Mouse (Mus musculus) midbrain, embryonic 10.5 days (tissue): ENCODE results near the gene Psmb7. TPM values are rescaled to one million over a fixed set of nuclear protein-coding genes. Genes with fewer than 3 reads are reported as not detected.

Source experiments
- DNase-seq: peaks from one replicate; pipeline ENCODE4 v3.0.0-alpha.2; 2017; ENCODE audit warnings: low spot score
- H3K27ac ChIP-seq: fragments of 300-500 bp; sonication (generic); replicated peaks from 2 replicates; pipeline ENCODE4 v1.5.1; 2016; ENCODE audit warnings: mild to moderate bottlenecking
- H3K27me3 ChIP-seq: fragments of 300-500 bp; sonication (generic); 2 replicates; pipeline ENCODE4 v1.6.1; 2016; ENCODE audit warnings: low read depth, mild to moderate bottlenecking; ENCODE audit not compliant: poor library complexity, severe bottlenecking
- H3K36me3 ChIP-seq: fragments of 300-500 bp; sonication (generic); 2 replicates; pipeline ENCODE4 v1.6.1; 2016; ENCODE audit warnings: mild to moderate bottlenecking, moderate library complexity
- H3K4me1 ChIP-seq: fragments of 300-500 bp; sonication (generic); 2 replicates; pipeline ENCODE4 v1.6.1; 2016
- H3K4me3 ChIP-seq: fragments of 300-500 bp; sonication (generic); 2 replicates; pipeline ENCODE4 v1.5.1; 2016; ENCODE audit warnings: mild to moderate bottlenecking, moderate library complexity
- H3K9me3 ChIP-seq: fragments of 300-500 bp; sonication (generic); replicated peaks from 2 replicates; pipeline ENCODE4 v1.6.1; 2016; ENCODE audit warnings: mild to moderate bottlenecking
- WGBS: fragments of 180-500 bp; shearing (Covaris S2); methylation state at CpG from one replicate; pipeline ENCODE4 v1.1.7; 2016; 5-methylcytosine and 5-hydroxymethylcytosine counted together
- polyA plus RNA-seq: library from polyadenylated mRNA; unstranded; fragments of >200 nt; fragmentation: Nextera tagmentation; extraction: Ambion mirVana; gene quantifications from 2 replicates; pipeline ENCODE4 v1.2.1, GENCODE M21; 2016

Psmb7 gene
- polyA plus RNA-seq, 1 experiment from 2014 or later = 336 TPM

GRCm38 (mm10) chr2:38578602-38579521, 65.0 kb downstream of the Psmb7 start:
- no peaks in the 10 kb centered on the region for H3K27me3 ChIP-seq
- H3K4me3 ChIP-seq = no peak overlapping the region
- peaks cover 87% of the 10 kb centered on the region for H3K36me3 ChIP-seq
- WGBS = 71% methylated on average over 13 of the region's 13 CpGs
- peaks cover 36% of the 10 kb centered on the region for H3K4me1 ChIP-seq
- H3K27ac ChIP-seq = peak overlapping the region; percentile 65
- H3K9me3 ChIP-seq = no peaks in the 10 kb centered on the region
- no peak for DNase-seq

- H3K4me3 ChIP-seq = no peak overlapping the region
- 90% methylated on average over 2 of the region's 2 CpGs for WGBS
- peaks cover 94% of the 10 kb centered on the region for H3K36me3 ChIP-seq
- no peak overlapping the region for H3K27ac ChIP-seq
- H3K4me1 ChIP-seq = peaks cover 25% of the 10 kb centered on the region
- no peak for DNase-seq
- H3K27me3 ChIP-seq = no peaks in the 10 kb centered on the region
- H3K9me3 ChIP-seq = no peaks in the 10 kb centered on the region
Measured at GRCm38 (mm10) chr2:38574697-38575096, 69.2 kb downstream of the Psmb7 start.

GRCm38 (mm10) chr2:38571971-38572601, 71.8 kb downstream of the Psmb7 start:
- Histone ChIP-seq H3K9me3 (no peaks in the 10 kb centered on the region), H3K27me3 (no peaks in the 10 kb centered on the region), H3K36me3 (peaks cover 94% of the 10 kb centered on the region), H3K4me3 (no peak overlapping the region), H3K27ac (peak overlapping the region; percentile 34; the same call in 1 of the 2 replicates), H3K4me1 (peaks cover 15% of the 10 kb centered on the region)
- WGBS = 91% methylated on average over 23 of the region's 23 CpGs
- no peak for DNase-seq

GRCm38 (mm10) chr2:38562596-38562995, 81.3 kb downstream of the Psmb7 start:
- Histone ChIP-seq H3K27me3 (no peaks in the 10 kb centered on the region), H3K4me1 (peaks cover 28% of the 10 kb centered on the region), H3K4me3 (no peak overlapping the region), H3K36me3 (peaks cover 79% of the 10 kb centered on the region), H3K9me3 (no peaks in the 10 kb centered on the region), H3K27ac (no peak overlapping the region; the same call in 1 of the 2 replicates)
- no peak for DNase-seq
- 90% methylated on average over 4 of the region's 4 CpGs for WGBS

- H3K9me3 ChIP-seq = no peaks in the 10 kb centered on the region
- no peaks in the 10 kb centered on the region for H3K27me3 ChIP-seq
- peak; percentile 36 for DNase-seq
- H3K36me3 ChIP-seq = peaks cover 69% of the 10 kb centered on the region
- 49% methylated on average over 17 of the region's 17 CpGs for WGBS
- no peak overlapping the region for H3K4me3 ChIP-seq
- peak overlapping the region; percentile 74 for H3K27ac ChIP-seq
- H3K4me1 ChIP-seq = peaks cover 33% of the 10 kb centered on the region
Measured at GRCm38 (mm10) chr2:38560296-38561227, 83.3 kb downstream of the Psmb7 start.

- Histone ChIP-seq H3K27ac (no peak overlapping the region; the same call in 1 of the 2 replicates), H3K4me1 (peaks cover 53% of the 10 kb centered on the region), H3K9me3 (no peaks in the 10 kb centered on the region), H3K36me3 (peaks cover 55% of the 10 kb centered on the region), H3K4me3 (no peak overlapping the region), H3K27me3 (no peaks in the 10 kb centered on the region)
- WGBS = 80% methylated on average over 3 of the region's 3 CpGs
- no peak for DNase-seq
Measured at GRCm38 (mm10) chr2:38556721-38557120, 87.2 kb downstream of the Psmb7 start.

GRCm38 (mm10) chr2:38555659-38556058, 88.2 kb downstream of the Psmb7 start:
- peaks cover 47% of the 10 kb centered on the region for H3K4me1 ChIP-seq
- no peaks in the 10 kb centered on the region for H3K9me3 ChIP-seq
- H3K36me3 ChIP-seq = peaks cover 55% of the 10 kb centered on the region
- H3K27ac ChIP-seq = peak overlapping the region; percentile 57
- 92% methylated on average over 4 of the region's 4 CpGs for WGBS
- no peak for DNase-seq
- no peaks in the 10 kb centered on the region for H3K27me3 ChIP-seq
- H3K4me3 ChIP-seq = no peak overlapping the region

- Histone ChIP-seq H3K4me1 (peaks cover 38% of the 10 kb centered on the region), H3K27ac (0 out of 2 replicates have a peak overlapping the region, but pooled peaks have one; percentile 2)
- 83% methylated on average over 19 of the region's 19 CpGs for WGBS
Measured at GRCm38 (mm10) chr2:38554226-38554995, 89.5 kb downstream of the Psmb7 start.

GRCm38 (mm10) chr2:38552004-38552443, 91.9 kb downstream of the Psmb7 start:
- H3K27ac ChIP-seq = no peak overlapping the region
- no peak overlapping the region for H3K4me3 ChIP-seq
- H3K27me3 ChIP-seq = no peaks in the 10 kb centered on the region
- WGBS = 88% methylated on average over 15 of the region's 15 CpGs
- peaks cover 54% of the 10 kb centered on the region for H3K4me1 ChIP-seq
- H3K36me3 ChIP-seq = peaks cover 35% of the 10 kb centered on the region
- no peaks in the 10 kb centered on the region for H3K9me3 ChIP-seq
- no peak for DNase-seq

More at GRCm38 (mm10) chr2:38554226-38554995, 89.5 kb downstream of the Psmb7 start:
- H3K4me3 ChIP-seq = no peak overlapping the region
- no peaks in the 10 kb centered on the region for H3K9me3 ChIP-seq
- H3K36me3 ChIP-seq = peaks cover 52% of the 10 kb centered on the region
- DNase-seq = no peak
- H3K27me3 ChIP-seq = no peaks in the 10 kb centered on the region

- Histone ChIP-seq H3K27me3 (no peaks in the 10 kb centered on the region), H3K4me1 (peaks cover 51% of the 10 kb centered on the region), H3K9me3 (no peaks in the 10 kb centered on the region), H3K4me3 (no peak overlapping the region), H3K36me3 (peaks cover 31% of the 10 kb centered on the region), H3K27ac (peak overlapping the region; percentile 78)
- no peak for DNase-seq
- 50% methylated on average over 11 of the region's 11 CpGs for WGBS
Measured at GRCm38 (mm10) chr2:38547793-38548517, 95.9 kb downstream of the Psmb7 start.

GRCm38 (mm10) chr2:38546748-38547147, 97.1 kb downstream of the Psmb7 start:
- Histone ChIP-seq H3K27ac (peak overlapping the region; percentile 78), H3K9me3 (no peaks in the 10 kb centered on the region), H3K4me3 (no peak overlapping the region), H3K36me3 (peaks cover 20% of the 10 kb centered on the region), H3K27me3 (no peaks in the 10 kb centered on the region), H3K4me1 (peaks cover 55% of the 10 kb centered on the region)
- DNase-seq = no peak
- 66% methylated on average over 5 of the region's 5 CpGs for WGBS
